Mouse (Mus musculus) embryonic facial prominence, embryonic 14.5 days (tissue): ENCODE measurements around the gene Ache. TPM values are rescaled to one million over a fixed set of nuclear protein-coding genes. Genes with fewer than 3 reads are reported as not detected.

ENCODE experiments used
- ATAC-seq: fragments of 200-750 bp; cut with Nextera tagmentation; 2 replicates; pipeline ENCODE4 v1.8.0; 2017; ENCODE audit warnings: low read depth, moderate number of reproducible peaks, moderate TSS enrichment
- DNase-seq: peaks from one replicate; pipeline ENCODE4 v3.0.0-alpha.2; 2015; ENCODE audit warnings: low spot score
- H3K27ac ChIP-seq: fragments of 300-500 bp; sonication (generic); replicated peaks from 2 replicates; pipeline ENCODE4 v1.5.1; 2014; ENCODE audit warnings: low read depth, mild to moderate bottlenecking, low read length, moderate library complexity
- H3K27me3 ChIP-seq: fragments of 300-500 bp; sonication (generic); replicated peaks from 2 replicates; pipeline ENCODE4 v1.6.1; 2014; ENCODE audit warnings: low read length; ENCODE audit not compliant: control insufficient read depth, insufficient read depth
- H3K36me3 ChIP-seq: fragments of 300-500 bp; sonication (generic); 2 replicates; pipeline ENCODE4 v1.6.1; 2014; ENCODE audit warnings: low read length, mixed read lengths; ENCODE audit not compliant: control insufficient read depth, insufficient read depth
- H3K4me1 ChIP-seq: fragments of 300-500 bp; sonication (generic); 2 replicates; pipeline ENCODE4 v1.6.1; 2014; ENCODE audit warnings: antibody characterized with exemption, low read length; ENCODE audit not compliant: control insufficient read depth, insufficient read depth
- H3K4me2 ChIP-seq: fragments of 300-500 bp; sonication (generic); 2 replicates; pipeline ENCODE4 v1.6.1; 2014; ENCODE audit warnings: low read depth, mild to moderate bottlenecking, low read length, moderate library complexity, mixed read lengths
- H3K4me3 ChIP-seq: fragments of 300-500 bp; sonication (generic); 2 replicates; pipeline ENCODE4 v1.5.1; 2014; ENCODE audit warnings: low read depth, mild to moderate bottlenecking, low read length
- H3K9ac ChIP-seq: fragments of 300-500 bp; sonication (generic); 2 replicates; pipeline ENCODE4 v1.6.1; 2014; ENCODE audit warnings: low read depth, mild to moderate bottlenecking, low read length, moderate library complexity, mixed read lengths
- H3K9me3 ChIP-seq: fragments of 300-500 bp; sonication (generic); 2 replicates; pipeline ENCODE4 v1.6.1; 2016; ENCODE audit warnings: low read length; ENCODE audit not compliant: control insufficient read depth
- WGBS: fragments of 180-500 bp; shearing (Covaris S2); extraction: QIAGEN DNeasy Blood & Tissue Kit; methylation state at CpG from one replicate; pipeline ENCODE4 v1.1.7; 2014; 5-methylcytosine and 5-hydroxymethylcytosine counted together
- polyA plus RNA-seq: library from polyadenylated mRNA; unstranded; fragments of >200 nt; fragmentation: Nextera tagmentation; extraction: Ambion mirVana; gene quantifications from 2 replicates; pipeline ENCODE4 v1.2.1, GENCODE M21; 2014

Gene Ache
- polyA plus RNA-seq, 1 experiment from 2014 or later, result 33.0 TPM

GRCm38 (mm10) chr5:137293839-137294743, 6.8 kb downstream of the Ache start, which contains the start of gene Ufsp1:
TSS of gene Ufsp1 (plus strand) at chr5:137294629.
- WGBS, result under 1% methylated on average over 51 of the region's 52 CpGs
- H3K27me3 ChIP-seq, result peaks cover 34% of the 10 kb centered on the region
- peak within 1 kb of the TSS; percentile 89 for H3K27ac ChIP-seq
- ATAC-seq (peak; percentile 96), DNase-seq (peak; percentile 98)
- peaks cover 42% of the 10 kb centered on the region for H3K36me3 ChIP-seq
- H3K4me1 ChIP-seq, result peaks cover 10% of the 10 kb centered on the region
- peak within 1 kb of the TSS; percentile 100 for H3K4me2 ChIP-seq
- no peaks in the 10 kb centered on the region for H3K9me3 ChIP-seq
- peak within 1 kb of the TSS; percentile 64 for H3K4me3 ChIP-seq
- peak within 1 kb of the TSS; percentile 83 for H3K9ac ChIP-seq

GRCm38 (mm10) chr5:137294744-137295093, 7.4 kb downstream of the Ache start:
- ATAC-seq, result no peak; the same call in 1 of the 2 replicates
- Histone ChIP-seq H3K4me1 (peaks cover 9% of the 10 kb centered on the region), H3K4me3 (peak overlapping the region; percentile 64), H3K4me2 (peak overlapping the region; percentile 100), H3K9ac (peak overlapping the region; percentile 83), H3K36me3 (peaks cover 48% of the 10 kb centered on the region), H3K27ac (peak overlapping the region; percentile 89), H3K9me3 (no peaks in the 10 kb centered on the region), H3K27me3 (peaks cover 29% of the 10 kb centered on the region)
- 6% methylated on average over 8 of the region's 18 CpGs for WGBS
- no peak for DNase-seq

- H3K9me3 ChIP-seq, result no peaks in the 10 kb centered on the region
- ATAC-seq (no peak), DNase-seq (no peak)
- WGBS, result 78% methylated on average over 9 of the region's 9 CpGs
- no peak overlapping the region for H3K27ac ChIP-seq
- H3K27me3 ChIP-seq, result peaks cover 23% of the 10 kb centered on the region
- H3K4me2 ChIP-seq, result peak overlapping the region; percentile 100
- peaks cover 9% of the 10 kb centered on the region for H3K4me1 ChIP-seq
- H3K4me3 ChIP-seq, result peak overlapping the region; percentile 64; the same call in 1 of the 2 replicates
- H3K36me3 ChIP-seq, result peaks cover 54% of the 10 kb centered on the region
- peak overlapping the region; percentile 83 for H3K9ac ChIP-seq
Measured at GRCm38 (mm10) chr5:137295296-137295695, 8.0 kb downstream of the Ache start.

GRCm38 (mm10) chr5:137295712-137296111, 8.4 kb downstream of the Ache start:
- Histone ChIP-seq H3K4me1 (peaks cover 9% of the 10 kb centered on the region), H3K36me3 (peaks cover 58% of the 10 kb centered on the region), H3K4me2 (peak overlapping the region; percentile 100; the same call in 1 of the 2 replicates), H3K27me3 (peaks cover 19% of the 10 kb centered on the region), H3K9ac (no peak overlapping the region), H3K27ac (no peak overlapping the region), H3K9me3 (no peaks in the 10 kb centered on the region), H3K4me3 (no peak overlapping the region)
- ATAC-seq, result no peak
- no peak for DNase-seq
- 87% methylated on average over 15 of the region's 15 CpGs for WGBS

- WGBS, result 91% methylated on average over 14 of the region's 14 CpGs
- ATAC-seq, result no peak
Measured at GRCm38 (mm10) chr5:137297126-137297525, 9.8 kb downstream of the Ache start.

GRCm38 (mm10) chr5:137299240-137299639, 11.9 kb downstream of the Ache start:
- Histone ChIP-seq H3K9ac (no peak overlapping the region), H3K4me3 (no peak overlapping the region), H3K4me1 (peaks cover 4% of the 10 kb centered on the region; the same call in 1 of the 2 replicates), H3K9me3 (no peaks in the 10 kb centered on the region), H3K27me3 (no peaks in the 10 kb centered on the region), H3K4me2 (no peak overlapping the region), H3K27ac (no peak overlapping the region), H3K36me3 (peaks cover 93% of the 10 kb centered on the region)
- ATAC-seq (no peak), DNase-seq (no peak)
- WGBS, result 89% methylated on average over 7 of the region's 7 CpGs

More at GRCm38 (mm10) chr5:137297126-137297525, 9.8 kb downstream of the Ache start:
- H3K27me3 ChIP-seq, result peaks cover 6% of the 10 kb centered on the region
- H3K9ac ChIP-seq, result no peak overlapping the region
- H3K36me3 ChIP-seq, result peaks cover 72% of the 10 kb centered on the region
- no peak overlapping the region for H3K27ac ChIP-seq
- no peak overlapping the region for H3K4me3 ChIP-seq
- H3K4me2 ChIP-seq, result no peak overlapping the region
- peaks cover 9% of the 10 kb centered on the region for H3K4me1 ChIP-seq
- no peak for DNase-seq
- no peaks in the 10 kb centered on the region for H3K9me3 ChIP-seq

GRCm38 (mm10) chr5:137301253-137301652, 13.9 kb downstream of the Ache start:
- H3K4me1 ChIP-seq, result peaks cover 18% of the 10 kb centered on the region
- ATAC-seq, result no peak

GRCm38 (mm10) chr5:137303609-137304008, 16.3 kb downstream of the Ache start:
- Histone ChIP-seq H3K9ac (no peak overlapping the region), H3K27me3 (no peaks in the 10 kb centered on the region), H3K27ac (no peak overlapping the region), H3K36me3 (peaks cover 70% of the 10 kb centered on the region), H3K4me2 (no peak overlapping the region), H3K9me3 (0 out of 2 replicates have a peak, but pooled peaks cover 3% of the 10 kb centered on the region), H3K4me1 (peaks cover 19% of the 10 kb centered on the region), H3K4me3 (no peak overlapping the region)
- 83% methylated on average over 4 of the region's 4 CpGs for WGBS
- DNase-seq (no peak), ATAC-seq (no peak)

More at GRCm38 (mm10) chr5:137301253-137301652, 13.9 kb downstream of the Ache start:
- H3K4me2 ChIP-seq, result no peak overlapping the region
- no peak overlapping the region for H3K9ac ChIP-seq
- peaks cover 88% of the 10 kb centered on the region for H3K36me3 ChIP-seq
- no peak overlapping the region for H3K27ac ChIP-seq
- H3K9me3 ChIP-seq, result no peaks in the 10 kb centered on the region
- 83% methylated on average over 21 of the region's 21 CpGs for WGBS
- H3K27me3 ChIP-seq, result no peaks in the 10 kb centered on the region
- H3K4me3 ChIP-seq, result no peak overlapping the region
- DNase-seq, result no peak
